Mouse (Mus musculus): ENCODE results near the gene Mafk. TPM values are rescaled to one million over a fixed set of nuclear protein-coding genes. Genes with fewer than 3 reads are reported as not detected.

Mafk gene
- total RNA-seq, 2 experiments from 2014 or later, result 8.2 to 8.8 TPM

Small RNA genes within 50 kb of the gene (microRNA-seq; reads per million reads assigned to microRNA genes)
- 5.3 reads per million, percentile 18 among the genes with 10 or more reads in this experiment for gene Mir7037

Other genes with a start within 250 kb of the Mafk start
- gene Uncx, start 248.0 kb upstream of the Mafk start, total RNA-seq (2021), result under 1 TPM in 1 of 2 experiments, not detected in 1; 0.20 TPM
- gene Micall2, start 55.2 kb upstream of the Mafk start, total RNA-seq (2021), result 1 to 10 TPM; 1.7 to 3.4 TPM
- gene Ints1, start 15.8 kb upstream of the Mafk start, total RNA-seq (2021), result 10 to 100 TPM; 95.5 to 96.2 TPM
- gene Tmem184a, start 28.4 kb downstream of the Mafk start, total RNA-seq (2021), result under 1 TPM in 1 of 2 experiments, not detected in 1; 0.89 TPM
- not detected for gene Gm26938, start 34.9 kb downstream of the Mafk start, total RNA-seq (2021)
- 10 to 100 TPM; 19.3 to 19.9 TPM for gene Psmg3, start 35.4 kb downstream of the Mafk start, total RNA-seq (2021)
- 10 to 100 TPM; 32.8 to 34.6 TPM for gene Elfn1, start 116.4 kb downstream of the Mafk start, total RNA-seq (2021)